Mouse (Mus musculus) layer of hippocampus, adult 6 months (tissue): ENCODE results near the gene Tpm1. TPM values are rescaled to one million over a fixed set of nuclear protein-coding genes. Genes with fewer than 3 reads are reported as not detected.

Experiments used
- long read RNA-seq, 2 experiments: library from polyadenylated mRNA; unstranded; transcript quantifications; one replicate each; pipeline ENCODE4 v2.0.0; 2019 to 2020
- polyA plus RNA-seq: library from polyadenylated mRNA; unstranded; fragments of <200 nt; fragmentation: Nextera tagmentation; gene quantifications from 2 replicates; pipeline ENCODE4 v1.2.3, GENCODE M21; 2021

Gene Tpm1
- polyA plus RNA-seq: 199 and 212 TPM in 2 replicates
- long read RNA-seq, experiment 1, transcript Tpm1-210 (9 exons, 1,054 nt): minor isoform, 26 of 259 reads
- long read RNA-seq, experiment 1, transcript Tpm1-209 (8 exons, 2,890 nt): major isoform, 76 of 259 reads
- long read RNA-seq, experiment 1, transcript Tpm1-207 (9 exons, 962 nt): minor isoform, 10 of 259 reads
- long read RNA-seq, experiment 1, transcript Tpm1-206 (8 exons, 998 nt): minor isoform, 27 of 259 reads
- long read RNA-seq, experiment 1, partial matches to known transcripts: 81 of 259 reads
- long read RNA-seq, experiment 1, other reads (novel, unspliced or antisense): 14 of 259 reads
- long read RNA-seq, experiment 2, transcript Tpm1-215 (9 exons, 1,759 nt): minor isoform, 22 of 601 reads
- long read RNA-seq, experiment 2, transcript Tpm1-207 (9 exons, 962 nt): minor isoform, 24 of 601 reads
- long read RNA-seq, experiment 2, transcript Tpm1-209 (8 exons, 2,890 nt): major isoform, 338 of 601 reads
- long read RNA-seq, experiment 2, transcript Tpm1-210 (9 exons, 1,054 nt): minor isoform, 111 of 601 reads
- long read RNA-seq, experiment 2, partial matches to known transcripts: 11 of 601 reads
- long read RNA-seq, experiment 2, other reads (novel, unspliced or antisense): 44 of 601 reads

DNA sequence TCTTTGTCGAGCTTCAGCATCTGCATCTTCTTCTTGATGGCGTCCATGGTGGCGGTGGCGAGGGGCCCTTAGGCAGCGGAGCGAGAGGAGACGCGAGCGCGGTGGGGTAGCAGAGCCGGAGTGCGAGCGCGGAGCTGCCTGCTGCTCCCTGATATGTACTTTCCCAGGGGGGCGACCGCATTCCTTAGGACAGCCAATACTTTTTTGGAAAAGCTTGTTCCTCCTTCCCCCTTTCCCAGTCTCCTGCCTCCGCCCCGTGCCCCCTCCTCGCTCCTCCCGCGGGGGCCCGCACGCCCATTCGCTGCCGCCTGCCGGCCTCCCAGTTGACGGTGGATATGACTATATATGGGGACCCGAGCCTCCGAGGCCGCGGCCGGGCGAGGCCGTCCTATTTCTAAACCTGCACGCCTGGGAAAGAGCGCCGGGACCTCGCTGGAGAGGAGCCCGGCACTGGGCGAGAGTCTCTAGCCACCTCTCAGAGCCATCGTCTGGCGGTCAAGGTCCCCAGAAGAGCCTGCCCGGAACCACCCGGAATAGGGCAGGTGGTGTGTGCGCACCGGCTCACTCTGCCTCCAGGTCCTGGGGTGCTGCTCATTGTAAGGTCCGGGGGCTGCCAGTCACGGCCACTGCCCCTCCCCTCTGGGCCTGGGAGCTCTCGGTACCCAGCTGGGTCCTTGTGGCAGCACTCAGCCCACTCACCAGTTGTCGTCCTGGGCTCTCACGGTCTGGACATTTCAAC lies at the start of gene Tpm1:
TSS of gene Tpm1 (minus strand) at position 321 of the 739 bp plus-strand sequence.

DNA sequence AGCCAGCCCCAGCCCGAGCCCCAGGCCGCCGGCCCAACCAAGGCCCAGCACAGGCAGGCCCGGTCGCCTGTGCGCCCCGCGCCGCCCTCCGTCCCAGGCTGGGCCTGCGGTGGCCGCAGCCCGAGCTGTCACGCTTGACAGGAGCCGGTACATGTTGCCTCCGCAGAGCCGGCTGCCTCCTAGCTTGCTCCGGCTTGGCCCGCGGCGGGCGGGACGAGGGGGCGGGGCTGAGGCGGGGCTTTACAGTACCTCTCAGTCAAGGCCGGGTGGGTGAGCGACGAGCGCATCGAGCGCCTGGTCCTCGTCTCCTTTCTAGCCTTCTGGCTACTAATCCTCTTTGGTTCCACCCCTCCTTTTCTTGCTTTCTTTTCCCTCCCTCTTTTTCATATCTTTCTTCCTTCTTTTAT lies 74.0 kb downstream of the Tpm1 start, which contains the start of gene Lactb:
TSS of gene Lactb (minus strand) at position 246 of the 407 bp plus-strand sequence.

Other genes with a start within 250 kb of the Tpm1 start
- 8.9 and 13.9 TPM in 2 replicates for gene Aph1c, start 214.7 kb downstream of the Tpm1 start, polyA plus RNA-seq
- 8.2 and 11.1 TPM in 2 replicates for gene Rab8b, start 129.7 kb downstream of the Tpm1 start, polyA plus RNA-seq
- gene Rps27l, start 103.3 kb downstream of the Tpm1 start, polyA plus RNA-seq: 128 and 171 TPM in 2 replicates
- gene Lactb, start 73.9 kb downstream of the Tpm1 start, polyA plus RNA-seq: 2.9 and 3.4 TPM in 2 replicates